Mouse (Mus musculus) brain, embryonic 18.5 days (tissue): ENCODE measurements around the gene Tspan15.

Experiments
- DNase-seq: peaks from one replicate; pipeline ENCODE4 v3.0.0-alpha.2; 2012; ENCODE audit warnings: low read depth, low spot score

Tspan15 gene

DNA sequence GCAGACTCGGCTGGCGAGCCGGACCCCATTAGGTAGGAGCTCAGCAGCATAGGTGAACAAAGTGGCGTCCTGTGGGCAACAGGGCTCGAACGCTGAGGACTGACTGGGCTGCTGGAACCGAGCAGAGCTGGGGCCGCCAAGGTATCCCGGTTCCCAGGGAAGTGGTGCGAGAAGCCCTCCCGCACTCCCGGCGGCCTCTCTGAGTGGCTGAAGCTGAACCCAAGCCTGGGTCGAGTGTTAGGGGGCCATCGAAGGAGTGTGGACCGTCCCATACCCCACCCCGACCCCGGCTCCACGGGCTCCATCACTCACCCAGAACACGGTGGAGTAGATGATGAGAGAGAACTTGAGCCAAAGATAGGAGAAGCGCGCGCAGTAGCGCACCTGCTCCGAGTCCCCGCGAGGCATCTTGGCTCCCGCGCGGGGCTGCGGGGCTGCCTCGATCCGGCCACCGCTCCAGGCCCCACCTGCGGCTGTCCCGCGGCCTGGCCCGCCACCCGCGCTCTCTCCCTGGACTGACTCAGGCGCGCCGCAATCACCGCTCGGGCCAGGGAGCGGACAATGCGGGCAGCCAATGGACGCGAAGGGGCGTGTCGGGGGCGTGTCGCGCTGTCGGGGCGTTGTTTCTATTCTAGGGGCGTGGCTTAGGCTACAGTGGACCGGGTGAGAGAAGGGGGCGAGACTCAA, at the start of gene Tspan15:
TSS of gene Tspan15 (minus strand) at position 544 of the 687 bp plus-strand sequence.
- DNase-seq, result peak; percentile 63

DNA sequence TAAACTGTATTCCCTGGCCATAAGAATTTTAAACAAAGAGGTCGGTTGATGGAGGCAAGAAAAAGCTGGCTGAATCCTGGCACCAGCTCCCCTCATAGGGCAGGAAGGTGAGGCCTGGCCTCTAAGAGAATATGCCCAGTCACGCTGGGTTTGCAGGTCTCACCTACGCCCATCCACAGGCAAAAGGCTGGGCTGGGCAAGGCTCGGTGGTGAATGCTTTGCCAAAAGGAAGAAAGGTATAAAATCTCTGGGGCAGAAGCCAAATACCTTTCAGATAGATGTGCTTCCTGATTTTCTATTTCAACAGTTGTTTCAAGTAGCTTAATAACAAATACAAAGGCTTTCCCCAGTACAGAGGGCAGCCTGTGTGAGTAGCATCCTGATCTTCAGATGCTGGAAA, 48.6 kb upstream of the Tspan15 start:
- DNase-seq, result no peak

DNA sequence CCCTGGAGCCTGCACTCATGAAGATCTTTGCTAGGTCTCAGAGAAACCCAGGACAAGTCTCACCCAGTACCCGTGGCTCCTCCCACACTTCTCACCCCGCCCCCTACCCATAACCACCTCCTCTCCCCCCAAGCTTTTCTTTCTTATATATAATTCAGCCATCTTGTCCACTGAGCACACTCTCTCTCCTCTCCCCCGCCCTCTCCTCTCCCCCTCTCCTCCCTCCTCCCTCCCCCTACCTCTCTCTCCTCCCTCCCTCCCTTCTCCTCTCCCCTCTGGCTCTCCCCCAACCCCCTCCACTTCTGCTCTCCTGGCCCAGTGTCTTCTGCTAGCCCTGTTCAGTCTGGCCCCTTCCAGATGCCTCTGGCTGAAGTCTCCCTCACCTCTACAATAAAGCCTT, 48.0 kb upstream of the Tspan15 start:
- no peak for DNase-seq

DNA sequence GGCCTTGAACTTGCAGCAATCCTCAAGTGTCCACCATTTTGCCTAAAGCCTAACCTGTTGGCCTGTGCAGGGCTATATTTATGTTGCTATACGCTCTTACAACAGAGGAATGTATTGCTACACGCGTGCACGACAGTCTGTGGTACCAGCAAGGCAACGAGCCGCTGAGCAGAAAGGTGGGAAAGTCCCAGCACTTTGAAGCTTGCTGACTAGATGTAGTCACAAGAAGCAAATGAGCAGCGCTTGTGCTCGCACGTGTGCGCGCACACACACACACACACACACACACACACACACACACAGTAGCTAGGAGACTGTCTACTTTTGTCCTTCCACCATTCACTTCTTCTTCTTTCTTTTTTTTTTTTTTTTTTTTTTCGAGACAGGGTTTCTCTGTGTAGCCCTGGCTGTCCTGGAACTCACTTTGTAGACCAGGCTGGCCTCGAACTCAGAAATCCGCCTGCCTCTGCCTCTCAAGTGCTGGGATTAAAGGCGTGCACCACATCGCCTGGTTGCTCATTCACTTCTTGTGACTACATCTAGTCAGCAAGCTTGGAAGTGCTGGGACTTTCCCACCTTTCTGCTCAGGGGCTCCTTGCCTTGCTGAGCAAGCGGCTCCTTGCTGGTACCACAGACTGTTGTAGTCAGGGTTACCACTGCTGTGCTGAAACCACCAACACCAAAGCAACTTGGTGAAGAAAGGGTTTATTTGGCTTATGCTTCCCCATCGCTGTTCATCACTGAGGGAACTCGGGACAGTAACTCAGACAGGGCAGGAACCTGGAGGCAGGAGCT, 46.6 kb upstream of the Tspan15 start:
- DNase-seq, result no peak

DNA sequence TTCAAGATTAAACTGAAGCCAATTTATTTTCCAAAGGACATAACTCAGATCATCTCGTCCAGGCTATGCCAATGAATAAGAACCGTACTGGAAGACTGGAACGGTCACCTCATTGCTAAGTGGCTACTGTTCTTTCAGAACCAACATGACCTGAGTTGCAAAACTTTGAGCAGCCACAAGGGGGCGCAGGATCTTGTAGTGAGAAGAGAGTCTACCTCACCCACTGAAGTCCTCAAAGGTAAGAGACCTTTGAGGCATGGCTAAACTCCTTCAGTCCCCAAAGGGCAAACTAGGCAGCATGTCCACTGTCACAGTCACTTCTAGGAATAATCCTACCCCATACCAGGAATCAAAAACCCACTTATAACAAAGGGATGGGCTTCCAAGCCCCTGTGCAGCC, 44.2 kb upstream of the Tspan15 start:
- peak; percentile 14 for DNase-seq

DNA sequence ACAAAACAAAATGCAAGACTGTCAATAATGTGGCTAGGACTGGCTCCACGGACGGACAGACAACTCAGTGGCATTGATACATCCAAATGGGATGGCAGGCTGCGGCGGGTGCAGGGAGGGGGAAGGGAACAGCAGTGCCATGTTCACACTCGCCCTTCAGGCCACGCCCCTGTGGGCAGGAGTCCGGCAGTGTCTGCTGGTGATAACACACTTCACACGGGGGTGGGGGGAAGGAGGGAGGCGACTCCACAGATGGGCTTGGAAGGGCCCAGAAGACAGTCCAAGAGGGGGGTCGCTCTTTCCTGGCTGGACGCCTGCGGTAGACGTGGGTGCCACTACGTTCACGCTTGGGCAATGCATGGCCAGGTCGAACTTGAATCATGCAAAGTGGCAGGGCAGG, 38.2 kb upstream of the Tspan15 start:
- no peak for DNase-seq

DNA sequence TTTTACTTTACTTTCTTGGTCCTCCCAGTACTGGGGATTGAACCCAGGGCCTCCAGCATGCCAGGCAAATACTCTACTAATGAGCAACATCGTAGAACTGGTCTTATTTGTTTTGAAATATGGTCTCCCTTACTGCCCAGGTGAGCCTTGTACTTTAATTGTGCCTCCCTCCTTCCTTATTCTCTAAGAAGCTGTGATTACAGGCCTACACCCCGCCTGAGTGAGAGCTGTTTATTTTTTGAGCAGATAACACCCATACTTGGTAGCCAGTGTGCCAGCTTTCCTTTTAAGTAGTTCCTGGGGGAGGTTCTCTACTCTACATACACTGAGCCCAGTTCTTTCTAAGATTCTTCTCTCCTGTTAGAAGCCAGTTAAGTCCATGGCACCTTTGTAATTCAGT, 33.2 kb upstream of the Tspan15 start:
- DNase-seq, result no peak

DNA sequence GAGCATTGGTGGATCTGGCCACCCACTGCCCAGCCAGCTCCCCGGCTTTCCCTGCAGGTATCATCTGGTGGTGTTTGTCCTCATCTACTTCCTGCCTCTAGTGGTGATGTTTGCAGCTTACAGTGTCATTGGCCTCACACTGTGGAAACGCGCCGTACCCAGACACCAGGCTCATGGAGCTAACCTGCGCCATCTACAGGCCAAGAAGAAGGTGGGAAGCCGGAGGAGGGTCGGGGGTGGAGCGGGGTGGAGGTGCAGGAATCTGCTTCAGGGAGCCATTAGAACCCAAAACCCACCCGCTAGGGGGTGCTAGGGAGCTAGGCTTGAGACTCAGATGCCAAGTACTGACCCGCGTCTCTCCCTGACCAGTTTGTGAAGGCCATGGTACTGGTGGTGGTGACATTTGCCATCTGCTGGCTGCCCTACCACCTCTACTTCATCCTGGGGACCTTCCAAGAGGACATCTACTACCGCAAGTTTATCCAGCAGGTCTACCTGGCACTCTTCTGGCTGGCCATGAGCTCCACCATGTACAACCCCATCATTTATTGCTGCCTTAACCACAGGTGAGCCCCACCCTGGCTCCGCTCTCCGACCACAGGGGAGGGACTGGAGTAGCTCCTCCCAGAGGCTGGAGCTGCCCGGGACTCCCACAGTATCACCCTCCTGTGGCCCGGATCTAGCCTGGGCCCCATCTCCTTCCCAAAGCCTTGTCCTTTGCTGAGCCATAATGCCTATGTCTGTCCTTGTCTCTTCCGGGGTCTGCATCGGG, 30.2 kb upstream of the Tspan15 start:
- DNase-seq, result peak; percentile 36

DNA sequence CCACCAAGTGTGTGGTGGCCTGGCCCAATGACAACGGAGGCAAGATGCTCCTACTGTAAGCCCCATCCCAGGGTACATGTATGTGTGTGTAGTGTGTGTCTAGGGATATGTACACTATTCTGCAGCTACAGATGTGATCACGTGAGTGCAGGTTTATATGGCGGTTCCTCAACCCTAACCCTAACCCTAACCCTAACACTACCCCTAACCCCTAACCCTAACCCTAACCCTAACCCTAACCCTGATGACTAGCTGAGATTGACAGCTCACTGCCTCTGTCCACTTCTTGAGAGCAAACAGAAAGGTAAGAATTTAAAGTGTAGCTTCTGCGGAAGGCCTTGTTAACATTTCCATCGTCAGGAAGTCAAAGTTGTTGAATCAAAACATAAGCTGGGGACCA, 27.2 kb upstream of the Tspan15 start:
- DNase-seq, result no peak

DNA sequence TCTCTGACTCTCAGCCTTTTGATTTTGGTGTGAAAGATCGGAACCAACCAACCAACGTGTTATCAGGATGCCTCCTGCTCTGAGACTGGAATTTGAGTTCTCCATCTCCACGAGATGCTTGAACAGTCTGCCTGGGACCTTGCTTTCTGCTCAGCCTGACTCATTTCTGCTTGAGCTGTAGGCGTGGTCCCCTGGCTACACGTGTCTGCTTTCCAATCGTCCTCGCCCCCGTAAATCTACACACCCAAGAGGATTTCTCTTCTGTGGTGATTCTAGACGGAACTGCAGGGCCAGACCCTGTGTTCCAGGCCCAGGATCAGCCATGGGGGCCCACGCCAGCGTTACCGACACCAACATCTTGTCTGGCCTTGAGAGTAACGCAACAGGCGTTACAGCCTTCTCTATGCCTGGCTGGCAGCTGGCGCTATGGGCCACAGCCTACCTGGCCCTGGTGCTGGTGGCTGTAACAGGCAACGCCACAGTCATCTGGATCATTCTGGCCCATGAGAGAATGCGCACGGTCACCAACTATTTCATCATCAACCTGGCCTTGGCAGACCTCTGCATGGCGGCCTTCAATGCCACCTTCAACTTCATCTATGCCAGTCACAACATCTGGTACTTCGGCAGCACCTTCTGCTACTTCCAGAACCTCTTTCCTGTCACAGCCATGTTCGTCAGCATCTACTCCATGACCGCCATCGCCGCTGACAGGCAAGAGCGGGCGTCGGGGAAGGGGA, 21.6 kb upstream of the Tspan15 start:
- DNase-seq, result no peak

DNA sequence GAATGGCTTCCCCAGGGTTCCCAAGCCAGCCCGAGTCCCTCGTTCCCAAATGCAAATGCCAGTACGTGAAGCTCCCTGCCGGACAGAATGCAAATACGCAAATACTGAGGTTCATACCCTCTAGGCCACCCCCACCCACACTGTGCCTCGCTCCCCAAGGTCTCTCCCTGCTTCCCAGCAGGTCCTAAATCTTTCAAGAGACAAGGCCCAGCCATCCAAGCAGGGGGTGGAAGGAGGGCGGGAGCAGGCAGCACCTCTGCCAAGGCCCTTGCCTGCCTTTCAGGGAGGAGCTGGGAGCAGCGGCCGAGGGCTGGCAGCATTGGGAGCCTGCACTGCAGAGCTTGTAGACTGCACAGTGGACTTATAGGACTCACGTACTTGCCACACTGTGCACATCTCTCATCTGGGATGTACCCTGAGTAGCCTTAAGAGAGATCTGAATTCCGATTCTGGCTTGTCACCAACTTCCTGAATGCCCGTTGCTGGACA, 21.0 kb upstream of the Tspan15 start, which contains the start of gene Tacr2:
TSS of gene Tacr2 (plus strand) at position 439 of the 489 bp plus-strand sequence.
- DNase-seq, result no peak

DNA sequence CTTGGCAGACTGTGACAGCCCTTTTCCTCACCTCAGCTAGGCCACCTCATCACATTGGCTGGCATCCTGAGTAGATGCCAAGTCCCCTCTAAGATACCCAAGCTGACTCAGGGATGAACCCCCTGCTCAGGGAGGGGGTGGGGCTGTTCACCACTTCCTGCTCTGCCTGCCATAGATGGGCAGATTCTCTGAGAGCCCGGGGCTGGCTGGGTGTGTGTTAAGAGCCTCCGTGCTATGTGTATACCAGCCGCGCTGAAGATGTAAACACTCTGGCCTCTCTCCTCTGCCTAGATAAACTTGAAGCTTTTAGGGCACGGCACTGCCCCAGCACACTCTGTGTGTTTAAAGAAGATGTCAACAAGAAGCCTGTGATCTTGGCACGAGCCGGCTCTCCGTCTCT, 16.8 kb upstream of the Tspan15 start:
- no peak for DNase-seq

DNA sequence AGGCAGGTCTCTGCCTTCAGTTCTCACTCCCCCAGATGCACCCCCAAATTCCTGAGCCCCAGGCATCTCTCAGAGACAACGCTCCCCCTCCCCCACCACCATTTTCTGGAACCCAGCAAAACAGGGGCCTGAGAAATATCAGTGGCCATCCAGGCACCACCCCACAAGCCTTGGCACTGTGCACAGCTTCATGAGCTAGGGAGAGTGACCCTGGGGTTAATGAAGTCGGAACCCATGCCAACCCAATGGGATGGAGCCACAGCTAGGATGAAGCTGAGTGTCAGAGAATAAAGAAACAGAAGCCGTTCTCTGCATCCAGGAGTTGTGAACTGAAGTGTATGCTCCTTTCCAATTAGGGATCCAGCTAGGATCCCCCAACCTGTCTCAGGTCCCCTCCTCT, 16.1 kb upstream of the Tspan15 start:
- no peak for DNase-seq

DNA sequence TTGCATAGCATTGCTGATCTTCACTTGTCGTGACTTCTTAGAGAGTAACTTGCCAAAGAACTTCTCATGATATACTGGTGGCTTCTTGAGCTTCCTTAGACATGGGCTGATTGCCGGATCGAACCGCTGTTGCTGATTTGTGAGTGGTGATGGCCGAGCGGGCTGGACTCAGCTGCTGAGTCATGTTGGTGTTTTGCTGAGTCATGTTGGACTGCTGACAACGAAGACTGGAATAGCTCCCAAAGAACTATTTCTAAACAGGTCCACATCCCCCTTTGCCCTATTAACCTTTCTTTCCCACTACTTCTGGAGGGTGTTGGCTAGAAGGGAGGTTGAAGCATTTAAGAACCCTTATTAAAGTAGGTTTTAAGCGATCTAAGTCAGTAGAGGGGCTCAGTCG, 13.0 kb upstream of the Tspan15 start:
- no peak for DNase-seq

DNA sequence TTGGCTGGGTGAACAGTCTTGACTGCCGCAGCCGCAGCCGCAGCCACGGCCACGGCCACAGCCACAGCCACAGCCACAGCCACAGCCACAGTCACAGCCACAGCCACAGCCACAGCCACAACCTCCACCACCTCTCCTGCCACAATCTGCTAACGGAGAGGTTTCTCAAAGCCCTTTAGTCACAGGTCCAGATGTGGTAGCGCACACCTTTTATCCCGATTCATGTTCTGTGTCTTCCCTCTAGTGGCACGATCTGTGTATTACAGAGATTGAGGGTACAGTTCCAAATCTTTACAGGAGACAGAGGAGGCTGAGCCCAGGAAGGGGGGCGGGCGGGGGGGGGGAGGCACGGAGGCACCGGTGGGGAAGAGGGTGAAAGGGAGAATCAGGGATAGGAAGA, 11.8 kb upstream of the Tspan15 start:
- DNase-seq, result no peak

DNA sequence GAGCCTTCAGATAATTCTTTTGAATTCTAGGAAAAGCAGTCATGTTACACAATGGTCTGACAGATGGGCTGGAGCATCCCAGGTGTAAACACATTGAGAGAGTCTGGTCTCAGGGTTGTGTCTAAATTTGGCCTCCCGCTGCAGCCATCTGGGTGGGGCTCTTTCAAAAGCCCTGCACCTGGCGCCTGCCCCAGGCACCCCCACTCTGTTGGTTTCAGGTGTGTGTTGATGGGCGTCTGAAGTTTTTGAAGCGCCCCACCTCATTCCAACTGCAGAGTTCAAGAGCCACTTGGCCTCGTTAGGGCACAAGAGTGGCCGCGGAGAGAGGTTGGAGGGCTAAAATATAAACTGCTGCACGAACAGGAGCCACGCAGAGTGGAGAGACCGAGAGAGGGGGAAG, 11.3 kb upstream of the Tspan15 start:
- DNase-seq, result no peak

DNA sequence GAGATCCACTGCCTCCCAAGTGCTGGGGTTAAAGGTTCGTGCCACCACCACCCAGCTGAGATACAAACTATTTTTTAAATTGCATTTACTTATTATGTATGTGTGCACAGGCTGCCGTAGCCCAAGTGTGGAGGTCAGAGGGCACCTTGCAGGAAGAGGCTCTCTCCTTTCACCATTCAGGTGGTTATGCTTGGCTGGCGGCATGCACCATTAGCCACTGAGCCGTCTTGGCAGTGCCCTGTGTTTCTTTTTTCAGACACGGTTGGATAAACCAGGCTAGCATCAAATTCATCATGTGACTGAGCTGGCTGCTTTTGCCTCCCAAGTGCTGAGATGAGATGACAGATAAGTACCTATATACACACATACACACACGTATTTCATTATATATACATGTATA, 8.2 kb upstream of the Tspan15 start:
- DNase-seq, result no peak

DNA sequence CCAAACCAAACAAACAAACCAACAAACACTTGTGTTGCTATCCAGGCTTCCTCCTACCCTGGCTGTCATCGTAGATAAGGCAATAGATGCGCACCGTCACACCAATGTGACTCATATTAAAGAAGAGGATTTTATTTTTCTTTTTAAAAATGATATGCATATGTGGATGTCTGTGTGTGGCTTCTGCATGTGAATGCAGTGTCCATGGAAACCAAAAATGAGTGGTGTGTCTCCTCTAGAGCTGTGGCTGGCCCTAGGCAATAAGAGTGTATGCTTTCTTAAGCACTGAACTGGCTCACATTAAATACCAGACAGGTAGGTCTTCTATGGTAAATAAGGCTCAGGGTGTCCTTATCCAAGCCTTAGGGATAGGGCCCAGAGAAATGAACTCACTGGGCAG, 7.6 kb upstream of the Tspan15 start:
- DNase-seq, result no peak

DNA sequence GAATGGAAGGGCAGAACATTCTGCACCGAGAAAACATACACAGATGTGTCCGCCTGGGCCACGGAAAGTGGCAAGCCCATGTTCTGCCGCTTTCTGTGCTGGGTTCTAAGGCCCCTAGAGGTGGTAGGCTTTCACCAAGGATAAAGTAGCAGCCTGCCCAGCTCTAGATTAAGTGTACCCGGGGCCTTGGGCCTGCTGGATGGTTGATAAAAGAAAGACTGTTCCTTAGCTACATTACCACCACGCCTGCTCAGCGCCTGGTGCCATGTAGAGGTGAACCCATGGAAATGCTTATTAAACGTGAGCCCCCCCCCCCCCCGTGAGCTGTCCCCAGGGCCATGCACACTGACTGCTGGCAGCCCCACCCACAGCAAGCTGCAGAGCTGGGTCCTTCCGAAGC, 6.2 kb upstream of the Tspan15 start:
- no peak for DNase-seq

DNA sequence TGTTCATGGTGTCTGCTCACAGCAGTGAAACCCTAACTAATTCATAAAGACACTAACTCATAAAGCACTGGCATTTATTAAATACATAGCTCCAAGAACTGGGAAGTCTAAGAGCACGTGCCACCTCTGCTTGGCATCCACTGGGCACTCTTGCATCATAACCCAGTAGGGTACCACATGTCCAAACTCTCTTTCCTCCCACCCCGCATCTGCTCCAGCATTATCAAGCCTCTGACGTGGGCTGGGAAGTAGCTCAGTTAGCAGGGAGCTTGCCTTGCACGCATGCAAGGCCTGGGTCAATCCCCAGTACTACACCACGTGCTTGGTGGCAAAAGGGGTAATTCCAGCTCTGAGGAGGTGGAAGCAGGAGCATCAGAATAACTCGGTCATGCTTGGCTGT, 5.1 kb upstream of the Tspan15 start:
- DNase-seq, result no peak

DNA sequence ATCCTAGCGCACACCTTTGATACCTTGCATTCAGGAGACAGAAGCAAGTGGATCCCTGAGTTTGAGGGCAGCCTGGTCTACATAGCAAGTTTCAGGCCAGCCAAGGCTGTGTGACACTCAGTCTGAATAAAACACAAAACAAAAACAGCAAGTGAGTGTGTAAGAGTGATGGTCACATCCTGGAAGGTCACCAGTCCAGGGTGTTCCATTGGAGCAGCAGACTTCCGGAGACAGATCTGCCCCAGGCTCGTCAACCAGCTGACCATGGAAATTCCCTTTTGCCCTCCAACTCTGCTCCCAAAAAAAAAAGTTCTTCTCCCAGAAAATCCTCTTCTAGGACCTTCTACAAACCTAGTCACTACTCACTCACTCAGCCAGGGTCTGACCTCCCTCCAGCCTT, 760 bp upstream of the Tspan15 start:
- no peak for DNase-seq

DNA sequence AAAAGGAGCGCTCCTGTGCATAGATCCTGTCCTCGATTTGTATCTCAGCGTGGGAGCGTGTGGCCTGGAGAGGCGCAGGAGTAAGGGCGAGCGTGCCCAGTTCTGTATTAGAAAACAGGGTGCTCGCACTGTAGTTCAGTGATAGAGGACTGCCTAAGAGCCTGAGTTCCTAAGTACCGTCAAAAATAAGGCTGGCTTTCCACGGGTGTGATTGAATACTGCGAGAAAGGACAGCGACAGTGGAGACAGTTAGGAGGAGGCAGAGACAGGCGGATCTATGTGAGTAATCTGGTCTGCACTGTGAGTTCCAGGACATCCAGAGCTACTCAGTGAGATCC, 313 bp upstream of the Tspan15 start:
- no peak for DNase-seq
